Mouse (Mus musculus) ES-Bruce4 (cell line): ENCODE results near the gene Cradd. TPM values are rescaled to one million over a fixed set of nuclear protein-coding genes. Genes with fewer than 3 reads are reported as not detected.

ENCODE experiments used
- H3K27ac ChIP-seq: 2 replicates; pipeline ENCODE4 v1.5.1; 2012; ENCODE audit warnings: low read length, inconsistent platforms; ENCODE audit not compliant: insufficient read depth
- H3K27me3 ChIP-seq: 2 replicates; pipeline ENCODE4 v1.6.1; 2012; ENCODE audit warnings: mild to moderate bottlenecking, low read length, inconsistent platforms; ENCODE audit not compliant: control insufficient read depth, poor library complexity, insufficient read depth, severe bottlenecking
- H3K36me3 ChIP-seq: 2 replicates; pipeline ENCODE4 v1.6.1; 2012; ENCODE audit warnings: inconsistent platforms, mild to moderate bottlenecking, low read length, moderate library complexity; ENCODE audit not compliant: control insufficient read depth, poor library complexity, insufficient read depth, severe bottlenecking
- H3K4me1 ChIP-seq: one replicate; pipeline ENCODE4 v1.8.1; 2011; ENCODE audit warnings: low read length; ENCODE audit not compliant: control insufficient read depth, insufficient read depth
- H3K4me3 ChIP-seq: 2 replicates; pipeline ENCODE4 v1.5.1; 2011; ENCODE audit warnings: low read depth, mild to moderate bottlenecking, low read length
- H3K9ac ChIP-seq: 2 replicates; pipeline ENCODE4 v1.6.1; 2012; ENCODE audit warnings: low read depth, mild to moderate bottlenecking, inconsistent platforms; ENCODE audit not compliant: poor library complexity, severe bottlenecking
- H3K9me3 ChIP-seq: replicated peaks from 2 replicates; pipeline ENCODE4 v1.6.1; 2012; ENCODE audit warnings: mild to moderate bottlenecking, low read length, inconsistent platforms; ENCODE audit not compliant: control insufficient read depth, poor library complexity, insufficient read depth, severe bottlenecking
- CTCF ChIP-seq: IDR thresholded peaks from one replicate; pipeline ENCODE4 v1.8.1; 2011; ENCODE audit warnings: low read depth, low read length
- EP300 ChIP-seq: IDR thresholded peaks from 2 replicates; pipeline ENCODE4 v1.6.1; 2011; ENCODE audit warnings: low read depth, low read length; ENCODE audit not compliant: insufficient read depth
- POLR2A ChIP-seq: IDR thresholded peaks from one replicate; pipeline ENCODE4 v1.8.1; 2011; ENCODE audit warnings: low read length; ENCODE audit not compliant: insufficient read depth
- polyA plus RNA-seq: library from polyadenylated mRNA; stranded (reverse); fragments of >200 nt; gene quantifications from 2 replicates; pipeline ENCODE4 v1.2.4, GENCODE M21; 2011; ENCODE audit warnings: low read depth; ENCODE audit not compliant: missing spikeins, insufficient read depth, insufficient read length

Gene Cradd
- polyA plus RNA-seq, 1 experiment: 18.4 TPM

DNA sequence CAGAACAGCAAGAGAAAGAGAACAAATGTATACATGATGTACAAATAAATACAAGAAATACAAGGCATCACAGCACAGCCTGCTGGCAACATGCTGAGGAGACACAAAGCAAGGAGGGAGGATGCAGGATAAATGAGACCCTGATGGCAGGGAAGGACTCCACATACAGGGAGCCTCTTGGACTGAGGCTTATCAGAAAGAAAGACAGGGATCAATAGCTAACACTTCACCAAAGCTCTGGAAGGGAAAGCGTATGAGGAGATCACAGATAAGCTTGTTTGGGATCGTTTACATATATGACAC lies 78.3 kb downstream of the Cradd start:
- Histone ChIP-seq H3K27ac (no peak overlapping the region), H3K4me3 (no peak overlapping the region), H3K4me1 (peaks cover 6% of the 10 kb centered on the region), H3K27me3 (no peaks in the 10 kb centered on the region), H3K9me3 (no peaks in the 10 kb centered on the region), H3K36me3 (no peaks in the 10 kb centered on the region), H3K9ac (0 out of 2 replicates have a peak overlapping the region, but pooled peaks have one; percentile 23)
- no peak for TF ChIP-seq EP300
- no peak for TF ChIP-seq CTCF
- no peak for TF ChIP-seq POLR2A

DNA sequence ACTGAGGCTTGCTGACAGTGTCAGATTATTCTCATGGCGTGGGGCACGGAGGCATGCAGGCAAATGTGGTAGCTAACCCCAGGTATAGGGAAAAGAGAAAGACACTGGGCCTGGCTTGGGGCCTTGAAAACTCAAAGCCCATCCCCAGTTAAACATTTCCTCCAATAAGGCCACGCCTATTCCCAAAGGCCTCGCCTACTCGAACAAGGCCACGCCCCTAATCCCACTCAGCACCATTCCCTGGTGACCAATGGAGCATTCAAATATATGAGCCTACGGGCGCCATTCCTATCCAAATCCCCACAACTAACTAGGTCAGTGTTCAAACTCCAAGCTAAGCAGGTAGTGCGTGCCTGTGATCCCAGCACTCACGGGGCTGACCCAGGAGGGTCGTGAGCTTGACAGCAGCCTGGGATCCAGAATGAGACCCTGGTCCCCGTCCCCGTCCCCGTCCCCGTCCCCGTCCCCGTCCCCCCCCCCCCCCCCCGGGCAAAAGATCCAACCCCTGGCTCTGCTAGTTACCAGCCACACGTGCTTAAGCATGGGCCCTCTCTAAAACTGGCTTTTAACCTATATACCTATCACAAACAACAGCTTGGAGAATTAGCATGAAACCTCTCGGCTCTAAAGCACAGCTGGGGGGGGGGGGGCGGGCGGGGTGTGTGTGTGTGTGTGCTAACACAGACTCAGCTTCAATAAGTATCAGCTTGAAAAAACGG lies 78.8 kb downstream of the Cradd start:
- Histone ChIP-seq H3K27ac (no peak overlapping the region), H3K4me3 (peak overlapping the region; percentile 68)

DNA sequence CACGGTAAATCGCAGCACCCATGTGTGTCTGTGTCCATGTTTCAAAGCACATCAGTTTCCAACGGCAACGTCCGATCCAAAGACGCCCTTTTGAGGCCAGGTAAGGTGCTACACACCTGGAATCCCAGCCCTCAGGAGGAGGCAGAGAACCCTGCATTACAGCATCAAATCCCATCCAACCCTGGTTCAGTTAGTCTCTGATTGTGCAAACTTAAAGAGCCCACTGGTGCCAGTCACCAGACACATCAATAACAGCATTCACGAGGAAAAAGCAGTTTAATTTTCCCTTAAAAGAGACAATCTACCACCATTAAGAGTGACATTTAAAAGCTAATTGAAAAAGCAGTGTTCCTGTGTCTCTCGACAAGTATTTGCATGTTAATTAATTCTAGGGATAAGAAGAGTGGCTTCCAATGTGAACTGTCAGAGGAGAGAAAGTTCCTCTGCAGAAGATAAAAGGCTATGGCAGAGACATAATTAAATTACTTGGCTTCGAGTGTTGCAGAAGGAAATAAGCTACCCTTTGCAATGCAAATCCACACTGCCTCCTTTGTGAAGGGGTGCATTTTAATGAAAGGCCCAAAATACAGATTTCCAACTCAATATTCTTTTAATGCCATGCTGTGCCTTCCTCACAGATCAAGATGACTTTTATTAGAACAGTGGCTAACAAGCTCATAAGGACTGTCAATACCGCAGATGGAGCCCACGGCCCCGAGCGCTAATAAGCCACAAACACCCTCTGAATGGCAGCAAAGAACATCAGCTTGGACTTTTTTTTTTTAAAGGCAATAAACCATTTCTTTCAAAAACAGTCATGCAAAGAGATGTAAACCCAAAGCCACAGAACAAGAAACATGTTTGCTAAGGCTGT lies 84.5 kb downstream of the Cradd start:
- H3K4me3 ChIP-seq: no peak overlapping the region
- H3K27ac ChIP-seq: no peak overlapping the region
- H3K9ac ChIP-seq: no peak overlapping the region
- no peak for TF ChIP-seq POLR2A
- no peak for TF ChIP-seq EP300
- no peak for TF ChIP-seq CTCF
- no peaks in the 10 kb centered on the region for H3K27me3 ChIP-seq
- H3K4me1 ChIP-seq: peaks cover 7% of the 10 kb centered on the region
- H3K36me3 ChIP-seq: no peaks in the 10 kb centered on the region
- H3K9me3 ChIP-seq: no peaks in the 10 kb centered on the region

More for the DNA sequence above, 78.8 kb downstream of the Cradd start:
- peaks cover 3% of the 10 kb centered on the region for H3K4me1 ChIP-seq
- no peaks in the 10 kb centered on the region for H3K27me3 ChIP-seq
- H3K36me3 ChIP-seq: no peaks in the 10 kb centered on the region
- no peaks in the 10 kb centered on the region for H3K9me3 ChIP-seq
- TF ChIP-seq CTCF: no peak
- TF ChIP-seq EP300: no peak
- TF ChIP-seq POLR2A: no peak
- H3K9ac ChIP-seq: peak overlapping the region; percentile 23; the same call in 1 of the 2 replicates

DNA sequence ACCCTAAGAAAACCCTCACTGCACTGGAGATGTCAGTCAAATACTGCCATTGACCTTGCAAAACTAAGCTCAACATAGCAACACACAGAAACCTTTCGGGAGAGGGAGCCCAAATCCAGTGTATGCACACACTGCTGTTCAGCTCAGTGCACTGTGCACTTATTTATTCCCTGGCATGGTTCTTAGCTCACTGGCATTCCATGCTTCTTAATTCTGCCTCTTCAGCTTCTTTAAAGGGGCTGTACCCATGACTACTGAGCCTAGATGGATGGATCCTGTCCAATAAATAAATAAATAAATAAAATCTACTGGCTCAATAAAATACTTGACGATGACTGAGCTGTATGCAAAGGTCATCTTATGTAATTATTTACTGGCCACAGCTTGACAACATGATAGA lies 85.3 kb downstream of the Cradd start:
- no peak overlapping the region for H3K4me3 ChIP-seq
- TF ChIP-seq POLR2A (no peak), CTCF (no peak), EP300 (no peak)
- H3K27ac ChIP-seq: no peak overlapping the region
- H3K9me3 ChIP-seq: no peaks in the 10 kb centered on the region
- no peaks in the 10 kb centered on the region for H3K27me3 ChIP-seq
- no peak overlapping the region for H3K9ac ChIP-seq
- H3K36me3 ChIP-seq: no peaks in the 10 kb centered on the region
- peaks cover 7% of the 10 kb centered on the region for H3K4me1 ChIP-seq

DNA sequence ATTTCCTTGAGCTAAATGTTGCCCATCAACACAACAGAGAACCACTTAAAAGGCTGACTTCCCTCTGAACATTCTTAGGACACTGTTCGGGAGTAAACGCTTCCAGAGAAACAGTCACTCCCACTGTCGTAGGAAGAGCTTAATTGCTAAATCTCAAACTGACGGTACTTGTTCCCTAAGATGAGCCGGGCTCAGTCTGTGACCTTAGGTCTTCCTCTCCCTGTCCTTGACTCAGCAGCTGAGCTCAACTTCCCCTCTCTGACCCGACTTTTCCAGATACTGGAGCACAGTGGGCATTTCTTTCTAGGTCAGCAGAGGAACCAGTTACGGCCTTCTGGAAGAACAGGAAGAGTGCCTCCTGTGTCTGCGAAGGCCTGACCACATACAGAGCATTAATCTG lies 87.7 kb downstream of the Cradd start:
- Histone ChIP-seq H3K4me1 (peaks cover 5% of the 10 kb centered on the region), H3K36me3 (no peaks in the 10 kb centered on the region), H3K27ac (no peak overlapping the region), H3K4me3 (no peak overlapping the region), H3K9ac (no peak overlapping the region), H3K27me3 (no peaks in the 10 kb centered on the region), H3K9me3 (no peaks in the 10 kb centered on the region)
- TF ChIP-seq EP300 (no peak), CTCF (no peak), POLR2A (no peak)

DNA sequence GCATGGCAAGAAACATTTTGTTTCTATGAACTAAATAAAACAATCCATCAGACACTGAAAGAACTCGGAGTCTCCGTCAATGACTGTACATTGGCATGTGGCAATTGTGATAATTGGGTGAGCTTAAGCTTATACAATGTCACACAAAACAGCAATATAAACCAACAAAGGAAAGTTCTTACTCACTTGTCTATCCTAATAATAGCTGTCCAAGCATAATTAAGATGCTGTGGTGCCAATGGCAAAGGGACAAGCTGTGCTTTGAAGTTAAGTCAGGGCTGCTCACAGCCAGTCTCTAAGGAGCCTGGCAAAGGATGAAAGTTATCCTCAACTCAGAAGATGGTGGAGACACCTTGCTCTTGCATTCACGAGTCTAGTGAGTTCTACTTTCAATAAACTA lies 89.3 kb downstream of the Cradd start:
- H3K4me1 ChIP-seq: peaks cover 5% of the 10 kb centered on the region
- H3K27me3 ChIP-seq: no peaks in the 10 kb centered on the region
- TF ChIP-seq CTCF: no peak
- TF ChIP-seq POLR2A: no peak
- TF ChIP-seq EP300: no peak
- no peaks in the 10 kb centered on the region for H3K36me3 ChIP-seq
- H3K4me3 ChIP-seq: no peak overlapping the region
- H3K27ac ChIP-seq: no peak overlapping the region
- no peaks in the 10 kb centered on the region for H3K9me3 ChIP-seq
- H3K9ac ChIP-seq: no peak overlapping the region
